Mouse (Mus musculus) liver, adult 2 months (tissue): ENCODE measurements at regions not wholly inside any gene's neighbourhood (a gene's known extent, or its start where the extent isn't known, plus 50 kb on each side); places are given as distances from the start of the nearest gene placed in this dataset.
"Not testable (repeated sequence)": the region's sequence is repeated elsewhere in the genome, so short reads cannot be mapped to it uniquely, and the experiment has no call there.

Experiments
- DNase-seq: peaks from one replicate; pipeline ENCODE4 v3.0.0-alpha.2; 2011; ENCODE audit warnings: low read depth, low spot score; ENCODE audit errors: extremely low read depth
- H3K27ac ChIP-seq: fragments of 200-500 bp; replicated peaks from 2 replicates; pipeline ENCODE4 v1.5.1; 2012; ENCODE audit warnings: low read depth, mild to moderate bottlenecking, control low read depth, inconsistent platforms, low read length; ENCODE audit not compliant: insufficient read depth
- H3K27me3 ChIP-seq: fragments of 200-500 bp; 2 replicates; pipeline ENCODE4 v1.6.1; 2012; ENCODE audit warnings: mild to moderate bottlenecking, moderate library complexity, low read length, inconsistent platforms; ENCODE audit not compliant: control insufficient read depth, insufficient read depth
- H3K36me3 ChIP-seq: fragments of 200-500 bp; 2 replicates; pipeline ENCODE4 v1.6.1; 2012; ENCODE audit warnings: low read length, inconsistent platforms; ENCODE audit not compliant: control insufficient read depth, insufficient read depth
- H3K4me1 ChIP-seq: fragments of 200-500 bp; 2 replicates; pipeline ENCODE4 v1.6.1; 2011; ENCODE audit warnings: low read length; ENCODE audit not compliant: control insufficient read depth, insufficient read depth
- H3K4me3 ChIP-seq: fragments of 200-500 bp; 2 replicates; pipeline ENCODE4 v1.5.1; 2011; ENCODE audit warnings: low read depth, mild to moderate bottlenecking, control low read depth, low read length, moderate library complexity; ENCODE audit not compliant: insufficient read depth
- H3K79me2 ChIP-seq: fragments of 200-500 bp; 2 replicates; pipeline ENCODE4 v1.6.1; 2012; ENCODE audit warnings: inconsistent platforms, mild to moderate bottlenecking, low read length, moderate library complexity; ENCODE audit not compliant: control insufficient read depth, insufficient read depth
- H3K9ac ChIP-seq: fragments of 200-500 bp; 2 replicates; pipeline ENCODE4 v1.6.1; 2012; ENCODE audit warnings: low read depth, mild to moderate bottlenecking, control low read depth, inconsistent platforms, low read length
- CTCF ChIP-seq: fragments of 200-500 bp; IDR thresholded peaks from 2 replicates; pipeline ENCODE4 v1.5.1; 2011; ENCODE audit warnings: low read depth, low read length, control low read depth
- POLR2A ChIP-seq: fragments of 200-500 bp; IDR thresholded peaks from 2 replicates; pipeline ENCODE4 v1.6.1; 2011; ENCODE audit warnings: low read length, control low read depth; ENCODE audit not compliant: insufficient read depth; ENCODE audit errors: extremely low read depth
- WGBS: fragments of 180-500 bp; shearing (Covaris S2); methylation state at CpG from one replicate; pipeline ENCODE4 v1.1.7; 2018; 5-methylcytosine and 5-hydroxymethylcytosine counted together

GRCm38 (mm10) chr2:133802666-133803065 lies 250.7 kb downstream of the Bmp2 start:
- WGBS: 69% methylated on average over 3 of the region's 3 CpGs
- DNase-seq: no peak

GRCm38 (mm10) chr2:133821418-133821817 lies 269.5 kb downstream of the Bmp2 start:
- no peaks in the 10 kb centered on the region for H3K36me3 ChIP-seq
- H3K4me3 ChIP-seq: no peak overlapping the region
- no peaks in the 10 kb centered on the region for H3K4me1 ChIP-seq
- WGBS: 86% methylated on average over 4 of the region's 4 CpGs
- no peak overlapping the region for H3K27ac ChIP-seq
- H3K27me3 ChIP-seq: no peaks in the 10 kb centered on the region
- TF ChIP-seq CTCF (no peak), POLR2A (no peak)
- no peaks in the 10 kb centered on the region for H3K79me2 ChIP-seq
- no peak for DNase-seq
- no peak overlapping the region for H3K9ac ChIP-seq

More at GRCm38 (mm10) chr2:133802666-133803065, 250.7 kb downstream of the Bmp2 start:
- Histone ChIP-seq H3K27ac (no peak overlapping the region), H3K4me1 (no peaks in the 10 kb centered on the region), H3K4me3 (no peak overlapping the region), H3K9ac (no peak overlapping the region), H3K79me2 (no peaks in the 10 kb centered on the region), H3K27me3 (no peaks in the 10 kb centered on the region), H3K36me3 (no peaks in the 10 kb centered on the region)
- no peak for TF ChIP-seq CTCF
- TF ChIP-seq POLR2A: no peak

GRCm38 (mm10) chr2:133829406-133829805 lies 277.4 kb downstream of the Bmp2 start:
- H3K79me2 ChIP-seq: no peaks in the 10 kb centered on the region
- 96% methylated on average over 1 of the region's 1 CpGs for WGBS

GRCm38 (mm10) chr2:133850485-133850884 lies 298.5 kb downstream of the Bmp2 start:
- Histone ChIP-seq H3K36me3 (no peaks in the 10 kb centered on the region), H3K27ac (no peak overlapping the region), H3K9ac (no peak overlapping the region), H3K4me3 (no peak overlapping the region), H3K27me3 (no peaks in the 10 kb centered on the region), H3K79me2 (no peaks in the 10 kb centered on the region), H3K4me1 (no peaks in the 10 kb centered on the region)
- TF ChIP-seq POLR2A: no peak
- TF ChIP-seq CTCF: no peak
- no peak for DNase-seq

More at GRCm38 (mm10) chr2:133829406-133829805, 277.4 kb downstream of the Bmp2 start:
- no peaks in the 10 kb centered on the region for H3K27me3 ChIP-seq
- H3K4me1 ChIP-seq: no peaks in the 10 kb centered on the region
- H3K9ac ChIP-seq: no peak overlapping the region
- DNase-seq: no peak
- no peaks in the 10 kb centered on the region for H3K36me3 ChIP-seq
- H3K4me3 ChIP-seq: no peak overlapping the region
- TF ChIP-seq CTCF (no peak), POLR2A (no peak)
- H3K27ac ChIP-seq: no peak overlapping the region

- not testable (repeated sequence) for H3K4me3 ChIP-seq, H3K9ac ChIP-seq, H3K36me3 ChIP-seq, H3K4me1 ChIP-seq, H3K27me3 ChIP-seq, H3K79me2 ChIP-seq, H3K27ac ChIP-seq, DNase-seq
- 85% methylated on average over 8 of the region's 8 CpGs for WGBS
Observed at GRCm38 (mm10) chr2:133874982-133875381, 323.0 kb downstream of the Bmp2 start.

- no peaks in the 10 kb centered on the region for H3K27me3 ChIP-seq
- no peaks in the 10 kb centered on the region for H3K4me1 ChIP-seq
- no peak overlapping the region for H3K9ac ChIP-seq
- H3K79me2 ChIP-seq: no peaks in the 10 kb centered on the region
- DNase-seq: no peak
- no peak overlapping the region for H3K4me3 ChIP-seq
- TF ChIP-seq POLR2A (no peak), CTCF (no peak)
- no peak overlapping the region for H3K27ac ChIP-seq
- no peaks in the 10 kb centered on the region for H3K36me3 ChIP-seq
Observed at GRCm38 (mm10) chr2:133883682-133884081, 331.7 kb downstream of the Bmp2 start.
